Mouse (Mus musculus) kidney, adult 2 months (tissue): ENCODE measurements around the gene Inhbb. TPM values are rescaled to one million over a fixed set of nuclear protein-coding genes. Genes with fewer than 3 reads are reported as not detected.

Experiments
- DNase-seq: peaks from one replicate; pipeline ENCODE4 v3.0.0; 2021
- H3K27ac ChIP-seq: fragments of 200-500 bp; 2 replicates; pipeline ENCODE4 v1.5.1; 2012; ENCODE audit warnings: low read depth, low read length, control low read depth, inconsistent platforms; ENCODE audit not compliant: insufficient read depth
- H3K27me3 ChIP-seq: fragments of 200-500 bp; replicated peaks from 2 replicates; pipeline ENCODE4 v1.6.1; 2012; ENCODE audit warnings: mild to moderate bottlenecking, moderate library complexity, low read length, inconsistent platforms; ENCODE audit not compliant: control insufficient read depth, insufficient read depth
- H3K36me3 ChIP-seq: fragments of 200-500 bp; 2 replicates; pipeline ENCODE4 v1.6.1; 2012; ENCODE audit warnings: mild to moderate bottlenecking, moderate library complexity, low read length, inconsistent platforms; ENCODE audit not compliant: control insufficient read depth, insufficient read depth
- H3K4me1 ChIP-seq: fragments of 200-500 bp; 2 replicates; pipeline ENCODE4 v1.6.1; 2011; ENCODE audit warnings: low read length; ENCODE audit not compliant: control insufficient read depth, insufficient read depth
- H3K4me3 ChIP-seq: fragments of 200-500 bp; 2 replicates; pipeline ENCODE4 v1.5.1; 2011; ENCODE audit warnings: mild to moderate bottlenecking, low read depth, low read length, control low read depth; ENCODE audit not compliant: insufficient read depth
- CTCF ChIP-seq: fragments of 200-500 bp; conservative IDR thresholded peaks from 2 replicates; pipeline ENCODE4 v1.5.1; 2011; ENCODE audit warnings: low read depth, mild to moderate bottlenecking, control low read depth, low read length, moderate library complexity, mixed read lengths; ENCODE audit not compliant: insufficient read depth, insufficient read length
- POLR2A ChIP-seq: fragments of 200-500 bp; IDR thresholded peaks from one replicate; pipeline ENCODE4 v1.6.1; 2011; ENCODE audit warnings: low read depth, low read length, control low read depth
- WGBS: fragments of 180-500 bp; shearing (Covaris S2); methylation state at CpG from one replicate; pipeline ENCODE4 v1.1.7; 2018; 5-methylcytosine and 5-hydroxymethylcytosine counted together
- polyA plus RNA-seq: library from polyadenylated mRNA; depleted of rRNA; stranded (reverse); fragments of >200 nt; gene quantifications from 2 replicates; pipeline ENCODE4 v1.2.3, GENCODE M21; 2012

The Inhbb gene
- polyA plus RNA-seq, 1 experiment, result 0.72 TPM

- no peak overlapping the region for H3K27ac ChIP-seq
- H3K4me3 ChIP-seq, result no peak overlapping the region
- DNase-seq, result no peak
- H3K27me3 ChIP-seq, result no peaks in the 10 kb centered on the region
- no peaks in the 10 kb centered on the region for H3K36me3 ChIP-seq
- 19% methylated on average over 29 of the region's 29 CpGs for WGBS
- TF ChIP-seq POLR2A (no peak), CTCF (no peak)
- no peaks in the 10 kb centered on the region for H3K4me1 ChIP-seq
Observed at GRCm38 (mm10) chr1:119419151-119420105, 2.6 kb downstream of the Inhbb start.

GRCm38 (mm10) chr1:119417991-119418390 is 4.1 kb downstream of the Inhbb start:
- H3K36me3 ChIP-seq, result no peaks in the 10 kb centered on the region
- TF ChIP-seq CTCF, result no peak
- no peak for TF ChIP-seq POLR2A
- WGBS, result 73% methylated on average over 8 of the region's 8 CpGs
- DNase-seq, result no peak
- H3K27me3 ChIP-seq, result no peaks in the 10 kb centered on the region
- no peak overlapping the region for H3K4me3 ChIP-seq
- no peaks in the 10 kb centered on the region for H3K4me1 ChIP-seq
- H3K27ac ChIP-seq, result no peak overlapping the region

DNA sequence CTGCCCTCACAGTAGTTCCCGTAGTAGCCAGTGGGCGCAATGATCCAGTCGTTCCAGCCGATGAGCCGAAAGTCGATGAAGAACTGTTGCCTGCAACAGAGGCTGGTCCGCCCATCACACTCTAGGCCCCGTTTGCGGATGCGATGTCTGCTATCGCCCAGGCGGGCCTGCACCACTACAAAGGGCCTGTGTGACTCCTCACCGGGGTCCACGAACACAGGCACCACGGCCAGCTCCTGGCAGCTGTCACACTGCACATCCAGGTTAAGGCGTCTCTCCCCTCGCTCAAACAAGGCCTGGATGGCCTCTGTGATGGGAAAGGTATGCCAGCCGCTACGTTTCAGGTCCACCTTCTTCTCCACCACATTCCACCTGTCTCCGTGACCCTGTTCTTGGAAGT is 4.5 kb downstream of the Inhbb start:
- H3K27ac ChIP-seq, result no peak overlapping the region
- TF ChIP-seq CTCF (no peak), POLR2A (no peak)
- no peaks in the 10 kb centered on the region for H3K27me3 ChIP-seq
- 91% methylated on average over 20 of the region's 20 CpGs for WGBS
- H3K36me3 ChIP-seq, result no peaks in the 10 kb centered on the region
- DNase-seq, result no peak
- H3K4me1 ChIP-seq, result no peaks in the 10 kb centered on the region
- no peak overlapping the region for H3K4me3 ChIP-seq

GRCm38 (mm10) chr1:119416610-119417009 is 5.4 kb downstream of the Inhbb start:
- no peak for TF ChIP-seq CTCF
- no peak for TF ChIP-seq POLR2A
- no peaks in the 10 kb centered on the region for H3K36me3 ChIP-seq
- H3K27ac ChIP-seq, result no peak overlapping the region
- WGBS, result 94% methylated on average over 8 of the region's 8 CpGs
- no peaks in the 10 kb centered on the region for H3K27me3 ChIP-seq
- no peaks in the 10 kb centered on the region for H3K4me1 ChIP-seq
- H3K4me3 ChIP-seq, result no peak overlapping the region
- no peak for DNase-seq

GRCm38 (mm10) chr1:119416177-119416576 is 5.9 kb downstream of the Inhbb start:
- Histone ChIP-seq H3K27me3 (no peaks in the 10 kb centered on the region), H3K4me3 (no peak overlapping the region), H3K4me1 (no peaks in the 10 kb centered on the region), H3K27ac (no peak overlapping the region), H3K36me3 (no peaks in the 10 kb centered on the region)
- no peak for DNase-seq
- TF ChIP-seq POLR2A, result no peak
- no peak for TF ChIP-seq CTCF
- 58% methylated on average over 7 of the region's 7 CpGs for WGBS

DNA sequence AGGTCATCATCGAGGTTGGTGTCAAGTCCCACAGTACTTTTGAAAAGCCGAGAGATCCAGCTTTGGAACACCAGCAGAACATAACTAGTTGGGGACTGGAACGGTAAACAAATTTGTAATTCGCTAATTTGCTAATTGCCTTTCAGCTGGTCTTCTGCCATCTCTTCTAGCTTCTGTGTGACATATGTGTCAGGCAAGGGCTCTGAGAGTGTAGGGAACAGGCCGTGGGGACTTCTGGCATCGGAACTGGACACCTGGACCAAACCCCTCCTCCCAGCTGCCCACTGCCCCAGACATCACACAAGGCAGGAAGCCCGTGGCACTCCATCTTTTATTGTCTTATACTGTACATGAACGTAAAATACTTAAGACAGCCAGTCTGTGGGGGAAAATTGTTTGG is 6.9 kb downstream of the Inhbb start:
- TF ChIP-seq POLR2A, result no peak
- TF ChIP-seq CTCF, result no peak
- no peaks in the 10 kb centered on the region for H3K4me1 ChIP-seq
- WGBS, result 89% methylated on average over 8 of the region's 8 CpGs
- no peaks in the 10 kb centered on the region for H3K27me3 ChIP-seq
- no peak for DNase-seq
- H3K4me3 ChIP-seq, result no peak overlapping the region
- no peaks in the 10 kb centered on the region for H3K36me3 ChIP-seq
- no peak overlapping the region for H3K27ac ChIP-seq

DNA sequence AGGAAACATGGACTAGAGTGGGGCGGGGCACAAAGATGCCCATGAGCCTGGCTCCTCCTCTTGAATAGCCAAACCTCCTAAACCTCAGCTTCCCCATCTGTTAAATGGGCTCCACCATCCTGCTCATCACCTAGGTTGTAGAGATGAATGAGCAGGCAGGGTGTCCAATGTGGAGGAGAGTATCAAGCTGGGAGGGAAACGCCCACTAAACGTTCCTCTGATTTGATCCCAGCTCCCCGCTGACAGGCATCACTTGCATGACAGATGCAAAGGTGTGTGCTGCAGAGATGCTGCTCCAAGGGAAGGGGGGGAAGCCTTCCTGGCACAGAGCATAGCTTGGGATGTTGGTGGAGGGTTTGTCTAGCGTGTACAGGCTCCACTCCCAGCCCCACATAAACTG is 11.4 kb downstream of the Inhbb start:
- Histone ChIP-seq H3K36me3 (no peaks in the 10 kb centered on the region), H3K4me1 (no peaks in the 10 kb centered on the region), H3K4me3 (no peak overlapping the region), H3K27me3 (no peaks in the 10 kb centered on the region), H3K27ac (no peak overlapping the region)
- no peak for TF ChIP-seq CTCF
- TF ChIP-seq POLR2A, result no peak
- no peak for DNase-seq
- WGBS, result 85% methylated on average over 5 of the region's 5 CpGs
